Mouse (Mus musculus): Measurements from ENCODE around the gene Kcnt2. TPM values are rescaled to one million over a fixed set of nuclear protein-coding genes. Genes with fewer than 3 reads are reported as not detected.

Gene Kcnt2
- polyA plus RNA-seq, 1 experiment from 2014 or later, result 1.6 TPM

DNA sequence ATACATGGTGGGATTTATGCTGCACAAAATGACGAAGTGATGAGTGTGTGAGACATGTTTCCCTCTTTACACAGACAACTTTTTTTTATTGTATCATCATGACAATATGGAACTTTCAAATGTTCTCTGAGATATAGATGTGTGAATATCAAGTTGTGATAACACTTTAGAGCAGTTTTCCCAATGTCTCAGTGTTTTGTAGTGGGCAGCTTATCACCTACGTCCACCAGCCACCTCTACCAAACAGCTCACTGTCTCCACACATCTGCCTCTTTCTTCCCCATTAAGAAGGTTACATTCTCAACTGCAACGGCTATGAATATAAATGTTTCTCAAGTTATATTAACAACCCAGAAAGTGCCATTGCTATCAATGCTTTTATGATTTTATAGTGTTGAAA lies 27.7 kb downstream of the Kcnt2 start:
- H3K9me3 ChIP-seq (ENCODE audit: control insufficient read depth, low read length), result no peaks in the 10 kb centered on the region
- H3K27ac ChIP-seq (ENCODE audit: low read depth, low read length), result no peak overlapping the region
- H3K36me3 ChIP-seq (ENCODE audit: control insufficient read depth, insufficient read depth, low read length), result no peaks in the 10 kb centered on the region
- DNase-seq (ENCODE audit: low spot score) (no peak), ATAC-seq (replicated peaks; ENCODE audit: low FRiP score) (no peak)
- WGBS, result 85% methylated on average over 3 of the region's 3 CpGs
- H3K4me1 ChIP-seq (replicated peaks; ENCODE audit: control insufficient read depth, insufficient read depth, low read length), result no peaks in the 10 kb centered on the region
- H3K4me2 ChIP-seq (ENCODE audit: low read depth, low read length, severe bottlenecking), result no peak overlapping the region
- H3K9ac ChIP-seq (ENCODE audit: low read length), result no peak overlapping the region
- H3K4me3 ChIP-seq (ENCODE audit: low read depth, low read length), result no peak overlapping the region
- no peaks in the 10 kb centered on the region for H3K27me3 ChIP-seq (ENCODE audit: control insufficient read depth, insufficient read depth, low read length)

DNA sequence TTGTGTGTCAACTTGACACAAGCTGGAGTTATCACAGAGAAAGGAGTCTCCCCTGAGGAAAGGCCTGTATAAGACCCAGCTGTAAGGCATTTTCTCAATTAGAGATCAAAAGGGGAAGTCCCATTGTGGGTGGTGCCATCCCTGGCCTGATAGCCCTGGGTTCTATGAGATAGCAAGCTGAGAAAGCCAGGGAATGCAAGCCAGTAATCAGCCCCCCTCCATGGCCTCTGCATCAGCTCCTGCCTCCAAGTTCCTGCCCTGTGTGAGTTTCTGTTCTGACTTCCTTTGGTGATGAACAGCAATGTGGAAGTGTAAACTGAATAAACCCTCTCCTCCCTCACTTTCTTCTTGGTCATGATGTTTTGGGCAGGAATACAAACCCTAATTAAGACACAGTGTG lies 29.9 kb downstream of the Kcnt2 start:
- no peak overlapping the region for H3K27ac ChIP-seq (ENCODE audit: low read depth, low read length)
- DNase-seq (ENCODE audit: low spot score) (no peak), ATAC-seq (replicated peaks; ENCODE audit: low FRiP score) (no peak)
- H3K4me2 ChIP-seq (ENCODE audit: low read depth, low read length, severe bottlenecking), result no peak overlapping the region
- H3K4me1 ChIP-seq (replicated peaks; ENCODE audit: control insufficient read depth, insufficient read depth, low read length), result no peaks in the 10 kb centered on the region
- no peak overlapping the region for H3K9ac ChIP-seq (ENCODE audit: low read length)
- no peaks in the 10 kb centered on the region for H3K27me3 ChIP-seq (ENCODE audit: control insufficient read depth, insufficient read depth, low read length)
- H3K4me3 ChIP-seq (ENCODE audit: low read depth, low read length), result no peak overlapping the region
- no peaks in the 10 kb centered on the region for H3K9me3 ChIP-seq (ENCODE audit: control insufficient read depth, low read length)
- no peaks in the 10 kb centered on the region for H3K36me3 ChIP-seq (ENCODE audit: control insufficient read depth, insufficient read depth, low read length)

DNA sequence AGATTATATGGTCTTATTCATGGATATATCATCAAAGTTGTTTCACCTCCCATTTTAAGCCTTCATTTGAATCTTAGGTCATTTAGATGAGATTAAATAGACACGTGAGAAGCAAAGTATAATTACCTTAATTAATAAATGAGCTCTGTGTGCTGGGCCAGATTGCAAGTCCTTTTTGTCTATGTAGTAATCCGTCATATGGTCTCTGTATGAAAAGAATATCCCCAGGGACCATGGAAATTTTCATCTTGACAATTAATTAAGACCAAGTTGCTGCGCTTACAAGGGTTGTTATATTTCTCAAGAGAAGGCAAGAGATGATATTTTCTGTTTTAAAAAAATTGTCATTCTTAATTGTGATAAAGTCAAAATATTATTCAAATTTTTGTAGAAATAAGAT lies 47.2 kb downstream of the Kcnt2 start:
- H3K27me3 ChIP-seq (ENCODE audit: control insufficient read depth, insufficient read depth, low read length), result no peaks in the 10 kb centered on the region
- whole genome bisulfite sequencing, result 67% methylated on average over 3 of the region's 3 CpGs
- ATAC-seq (replicated peaks; ENCODE audit: low FRiP score) (no peak), DNase-seq (ENCODE audit: low spot score) (no peak)
- no peaks in the 10 kb centered on the region for H3K9me3 ChIP-seq (ENCODE audit: control insufficient read depth, low read length)
- H3K4me3 ChIP-seq (ENCODE audit: low read depth, low read length), result no peak overlapping the region
- no peaks in the 10 kb centered on the region for H3K4me1 ChIP-seq (replicated peaks; ENCODE audit: control insufficient read depth, insufficient read depth, low read length)
- H3K9ac ChIP-seq (ENCODE audit: low read length), result no peak overlapping the region
- no peak overlapping the region for H3K27ac ChIP-seq (ENCODE audit: low read depth, low read length)
- no peak overlapping the region for H3K4me2 ChIP-seq (ENCODE audit: low read depth, low read length, severe bottlenecking)
- no peaks in the 10 kb centered on the region for H3K36me3 ChIP-seq (ENCODE audit: control insufficient read depth, insufficient read depth, low read length)

DNA sequence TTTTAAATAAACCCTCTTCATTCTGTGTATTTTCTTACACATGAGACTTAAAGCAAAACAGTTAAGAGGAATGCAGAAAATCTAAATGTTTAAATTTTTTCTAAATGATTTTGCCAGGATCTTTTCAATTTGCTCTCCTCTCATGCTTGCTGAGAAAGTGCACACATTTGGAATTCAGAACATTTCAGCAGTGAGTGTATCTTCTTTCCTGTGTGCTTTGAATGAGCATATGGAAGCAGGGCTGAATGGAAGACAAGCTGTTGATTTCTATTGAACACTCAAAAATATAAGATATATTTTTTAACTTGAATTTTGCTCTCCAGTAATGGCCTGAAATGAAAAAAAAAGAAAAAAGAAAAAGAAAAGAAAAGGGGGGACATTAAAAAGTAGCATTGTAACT lies 49.5 kb downstream of the Kcnt2 start:
- no peak overlapping the region for H3K27ac ChIP-seq (ENCODE audit: low read depth, low read length)
- no peaks in the 10 kb centered on the region for H3K4me1 ChIP-seq (replicated peaks; ENCODE audit: control insufficient read depth, insufficient read depth, low read length)
- DNase-seq (ENCODE audit: low spot score) (no peak), ATAC-seq (replicated peaks; ENCODE audit: low FRiP score) (no peak)
- no peak overlapping the region for H3K9ac ChIP-seq (ENCODE audit: low read length)
- no peaks in the 10 kb centered on the region for H3K9me3 ChIP-seq (ENCODE audit: control insufficient read depth, low read length)
- H3K36me3 ChIP-seq (ENCODE audit: control insufficient read depth, insufficient read depth, low read length), result no peaks in the 10 kb centered on the region
- H3K4me2 ChIP-seq (ENCODE audit: low read depth, low read length, severe bottlenecking), result no peak overlapping the region
- no peak overlapping the region for H3K4me3 ChIP-seq (ENCODE audit: low read depth, low read length)
- H3K27me3 ChIP-seq (ENCODE audit: control insufficient read depth, insufficient read depth, low read length), result no peaks in the 10 kb centered on the region

DNA sequence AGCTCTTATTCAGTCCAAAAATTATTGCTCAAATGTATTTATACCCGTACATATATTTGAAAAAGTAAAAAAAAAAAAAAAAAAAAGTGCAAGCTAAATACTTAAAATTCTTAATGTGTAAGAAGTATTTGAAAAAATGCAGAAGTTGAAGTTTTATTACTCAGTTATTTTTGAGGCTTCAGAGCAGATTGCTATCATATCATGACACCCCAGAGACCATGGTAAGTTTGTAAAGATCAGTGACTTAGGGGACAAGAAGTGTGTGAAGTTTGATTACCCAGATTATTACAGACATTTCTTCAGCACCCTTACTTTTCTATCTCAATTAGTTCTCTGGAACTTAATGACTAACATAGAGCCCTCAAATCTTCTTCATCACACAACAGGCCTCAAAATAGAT lies 58.3 kb downstream of the Kcnt2 start:
- H3K9me3 ChIP-seq (ENCODE audit: control insufficient read depth, low read length), result no peaks in the 10 kb centered on the region
- H3K27me3 ChIP-seq (ENCODE audit: control insufficient read depth, insufficient read depth, low read length), result no peaks in the 10 kb centered on the region
- WGBS, result 100% methylated on average over 1 of the region's 1 CpGs
- no peaks in the 10 kb centered on the region for H3K36me3 ChIP-seq (ENCODE audit: control insufficient read depth, insufficient read depth, low read length)
- H3K27ac ChIP-seq (ENCODE audit: low read depth, low read length), result no peak overlapping the region
- H3K4me2 ChIP-seq (ENCODE audit: low read depth, low read length, severe bottlenecking), result no peak overlapping the region
- DNase-seq (ENCODE audit: low spot score) (no peak), ATAC-seq (replicated peaks; ENCODE audit: low FRiP score) (no peak)
- no peaks in the 10 kb centered on the region for H3K4me1 ChIP-seq (replicated peaks; ENCODE audit: control insufficient read depth, insufficient read depth, low read length)
- no peak overlapping the region for H3K4me3 ChIP-seq (ENCODE audit: low read depth, low read length)
- H3K9ac ChIP-seq (ENCODE audit: low read length), result no peak overlapping the region

DNA sequence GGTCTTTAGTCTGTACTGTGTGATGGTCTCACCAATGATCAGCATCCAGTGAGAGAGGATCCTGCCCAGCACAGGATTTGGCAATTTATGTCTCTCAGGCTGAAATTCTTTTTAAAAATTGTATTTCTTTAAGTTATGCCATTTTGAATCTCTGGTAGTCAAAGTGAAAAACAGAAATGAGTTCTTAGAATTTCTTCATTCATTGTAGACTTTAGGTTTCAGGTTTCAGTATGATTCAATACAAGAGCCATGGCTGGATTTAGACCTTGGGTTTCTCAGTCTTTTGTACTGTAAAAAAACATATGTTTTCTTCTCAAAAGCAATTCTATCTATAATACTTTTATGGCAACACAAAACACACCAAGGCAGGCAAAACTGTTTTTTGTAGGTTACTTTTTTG lies 59.4 kb downstream of the Kcnt2 start:
- no peaks in the 10 kb centered on the region for H3K36me3 ChIP-seq (ENCODE audit: control insufficient read depth, insufficient read depth, low read length)
- no peak overlapping the region for H3K4me2 ChIP-seq (ENCODE audit: low read depth, low read length, severe bottlenecking)
- no peak overlapping the region for H3K27ac ChIP-seq (ENCODE audit: low read depth, low read length)
- H3K4me1 ChIP-seq (replicated peaks; ENCODE audit: control insufficient read depth, insufficient read depth, low read length), result no peaks in the 10 kb centered on the region
- H3K9ac ChIP-seq (ENCODE audit: low read length), result no peak overlapping the region
- DNase-seq (ENCODE audit: low spot score) (no peak), ATAC-seq (replicated peaks; ENCODE audit: low FRiP score) (no peak)
- H3K4me3 ChIP-seq (ENCODE audit: low read depth, low read length), result no peak overlapping the region
- H3K9me3 ChIP-seq (ENCODE audit: control insufficient read depth, low read length), result no peaks in the 10 kb centered on the region
- H3K27me3 ChIP-seq (ENCODE audit: control insufficient read depth, insufficient read depth, low read length), result no peaks in the 10 kb centered on the region

DNA sequence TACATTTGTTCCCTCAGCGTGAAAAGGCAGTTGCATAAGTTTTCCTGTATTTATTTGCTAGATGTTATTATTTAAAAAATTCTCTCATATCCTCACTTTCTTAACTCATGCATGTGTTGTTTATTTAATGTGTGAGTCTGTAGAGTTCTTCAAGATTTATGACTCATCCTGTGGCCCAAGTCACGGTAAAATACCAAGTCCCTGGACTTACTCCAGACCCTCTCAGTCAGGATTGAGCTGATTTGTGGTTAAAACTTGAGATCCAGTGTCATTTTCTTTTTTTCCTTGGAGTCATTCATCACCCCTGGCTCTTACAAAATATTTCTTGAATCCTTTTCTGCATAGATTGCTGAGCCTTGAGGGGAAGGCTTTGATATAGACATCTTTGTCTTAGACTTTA lies 60.4 kb downstream of the Kcnt2 start:
- no peaks in the 10 kb centered on the region for H3K4me1 ChIP-seq (replicated peaks; ENCODE audit: control insufficient read depth, insufficient read depth, low read length)
- no peak overlapping the region for H3K4me3 ChIP-seq (ENCODE audit: low read depth, low read length)
- H3K4me2 ChIP-seq (ENCODE audit: low read depth, low read length, severe bottlenecking), result no peak overlapping the region
- H3K27me3 ChIP-seq (ENCODE audit: control insufficient read depth, insufficient read depth, low read length), result no peaks in the 10 kb centered on the region
- ATAC-seq (replicated peaks; ENCODE audit: low FRiP score), result no peak
- no peak overlapping the region for H3K9ac ChIP-seq (ENCODE audit: low read length)
- H3K27ac ChIP-seq (ENCODE audit: low read depth, low read length), result no peak overlapping the region
- DNase-seq (ENCODE audit: low spot score), result no peak
- no peaks in the 10 kb centered on the region for H3K9me3 ChIP-seq (ENCODE audit: control insufficient read depth, low read length)
- no peaks in the 10 kb centered on the region for H3K36me3 ChIP-seq (ENCODE audit: control insufficient read depth, insufficient read depth, low read length)
- WGBS, result 95% methylated on average over 2 of the region's 2 CpGs

DNA sequence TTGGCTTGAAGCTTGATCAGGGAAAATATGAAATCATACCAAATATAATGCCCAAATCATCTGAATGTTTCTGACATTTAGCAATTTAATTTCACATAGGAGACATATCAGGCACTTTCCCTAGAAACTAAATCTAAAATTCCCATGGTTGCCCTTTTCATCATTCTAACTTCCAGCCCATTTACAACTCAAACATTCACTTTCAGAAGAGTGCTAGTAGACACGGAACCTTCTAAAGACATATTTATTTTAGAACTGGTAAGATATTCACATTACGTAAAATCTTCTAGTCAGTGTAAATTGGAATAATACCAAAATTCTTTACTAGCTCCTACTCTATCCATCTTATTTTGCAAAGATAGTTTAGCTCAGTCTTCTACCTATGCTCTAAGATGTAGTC lies 64.8 kb downstream of the Kcnt2 start:
- no peaks in the 10 kb centered on the region for H3K4me1 ChIP-seq (replicated peaks; ENCODE audit: control insufficient read depth, insufficient read depth, low read length)
- DNase-seq (ENCODE audit: low spot score) (no peak), ATAC-seq (replicated peaks; ENCODE audit: low FRiP score) (no peak)
- no peak overlapping the region for H3K4me2 ChIP-seq (ENCODE audit: low read depth, low read length, severe bottlenecking)
- no peak overlapping the region for H3K4me3 ChIP-seq (ENCODE audit: low read depth, low read length)
- whole genome bisulfite sequencing, result 97% methylated on average over 2 of the region's 2 CpGs
- no peaks in the 10 kb centered on the region for H3K36me3 ChIP-seq (ENCODE audit: control insufficient read depth, insufficient read depth, low read length)
- H3K9ac ChIP-seq (ENCODE audit: low read length), result no peak overlapping the region
- H3K27ac ChIP-seq (ENCODE audit: low read depth, low read length), result no peak overlapping the region
- H3K27me3 ChIP-seq (ENCODE audit: control insufficient read depth, insufficient read depth, low read length), result no peaks in the 10 kb centered on the region
- no peaks in the 10 kb centered on the region for H3K9me3 ChIP-seq (ENCODE audit: control insufficient read depth, low read length)

DNA sequence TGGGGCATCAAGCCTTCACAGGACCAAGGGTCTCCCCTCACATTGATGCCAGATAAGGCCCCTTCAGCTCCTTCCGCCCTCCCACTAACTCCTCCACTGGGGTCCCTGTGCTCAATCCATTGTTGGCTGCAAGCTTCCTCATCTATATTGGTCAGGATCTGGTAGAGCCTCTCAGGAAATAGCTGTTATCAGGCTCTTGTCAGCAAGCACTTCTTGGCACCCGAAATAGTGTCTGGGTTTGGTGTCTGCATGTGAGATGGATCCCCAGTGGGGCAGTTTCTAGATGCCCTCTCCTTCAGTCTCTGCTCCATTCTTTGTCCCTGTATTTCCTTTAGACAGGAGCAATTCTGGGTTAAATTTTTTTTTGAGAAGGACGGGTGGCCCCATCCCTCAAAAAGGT lies 79.1 kb downstream of the Kcnt2 start:
- H3K36me3 ChIP-seq (ENCODE audit: control insufficient read depth, insufficient read depth, low read length), result no peaks in the 10 kb centered on the region
- no peak for DNase-seq (ENCODE audit: low spot score)
- 88% methylated on average over 3 of the region's 3 CpGs for WGBS
- H3K9me3 ChIP-seq (ENCODE audit: control insufficient read depth, low read length), result no peaks in the 10 kb centered on the region
- no peak for ATAC-seq (replicated peaks; ENCODE audit: low FRiP score)
- H3K4me2 ChIP-seq (ENCODE audit: low read depth, low read length, severe bottlenecking), result no peak overlapping the region
- no peak overlapping the region for H3K27ac ChIP-seq (ENCODE audit: low read depth, low read length)
- no peaks in the 10 kb centered on the region for H3K27me3 ChIP-seq (ENCODE audit: control insufficient read depth, insufficient read depth, low read length)
- no peaks in the 10 kb centered on the region for H3K4me1 ChIP-seq (replicated peaks; ENCODE audit: control insufficient read depth, insufficient read depth, low read length)
- H3K9ac ChIP-seq (ENCODE audit: low read length), result no peak overlapping the region
- no peak overlapping the region for H3K4me3 ChIP-seq (ENCODE audit: low read depth, low read length)
